Mouse (Mus musculus): ENCODE results near the gene Fut1. TPM values are rescaled to one million over a fixed set of nuclear protein-coding genes. Genes with fewer than 3 reads are reported as not detected.
A peak's percentile ranks its signal among the peaks of the same experiment; 100 is the strongest.
"Not testable (repeated sequence)": the region's sequence is repeated elsewhere in the genome, so short reads cannot be mapped to it uniquely, and the experiment has no call there.

The Fut1 gene
- polyA plus RNA-seq, 1 experiment = not detected

DNA sequence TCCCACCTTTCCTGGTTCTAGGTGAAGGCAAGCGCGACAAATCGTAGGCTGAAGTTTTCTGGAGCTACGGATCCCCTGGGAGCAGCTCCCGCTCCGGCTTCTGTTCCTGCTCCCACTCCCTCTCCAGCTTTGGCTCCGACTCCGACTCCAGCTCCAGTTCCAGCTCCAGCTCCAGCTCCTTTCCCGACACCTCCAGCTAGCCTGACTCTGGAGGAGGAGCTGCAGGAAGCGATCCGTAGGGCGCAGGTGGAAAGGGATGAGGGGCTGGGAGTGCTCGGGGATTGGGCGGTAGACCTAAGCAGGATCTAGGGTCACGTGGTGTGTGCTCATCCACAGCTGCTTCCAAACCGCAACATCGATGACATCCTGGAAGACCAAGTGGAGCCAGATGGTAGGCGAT lies 27.1 kb downstream of the Fut1 start:
- no peak overlapping the region for H3K4me3 ChIP-seq (replicated peaks; ENCODE audit: control insufficient read depth, low read depth, low read length)
- peaks cover 2% of the 10 kb centered on the region; the same call in 1 of the 2 replicates for H3K4me1 ChIP-seq (ENCODE audit: control insufficient read depth, insufficient read depth, low read length)
- no peak overlapping the region for H3K27ac ChIP-seq (ENCODE audit: control insufficient read depth, insufficient read depth, low read depth, low read length, poor library complexity)
- WGBS = 59% methylated on average over 18 of the region's 18 CpGs
- TF ChIP-seq POLR2A (IDR thresholded peaks at IDR 0.05; ENCODE audit: borderline replicate concordance, control insufficient read depth, low read depth, low read length) = no peak
- no peak for TF ChIP-seq CTCF (IDR thresholded peaks at IDR 0.05; ENCODE audit: control insufficient read depth, insufficient read depth, low read length)

DNA sequence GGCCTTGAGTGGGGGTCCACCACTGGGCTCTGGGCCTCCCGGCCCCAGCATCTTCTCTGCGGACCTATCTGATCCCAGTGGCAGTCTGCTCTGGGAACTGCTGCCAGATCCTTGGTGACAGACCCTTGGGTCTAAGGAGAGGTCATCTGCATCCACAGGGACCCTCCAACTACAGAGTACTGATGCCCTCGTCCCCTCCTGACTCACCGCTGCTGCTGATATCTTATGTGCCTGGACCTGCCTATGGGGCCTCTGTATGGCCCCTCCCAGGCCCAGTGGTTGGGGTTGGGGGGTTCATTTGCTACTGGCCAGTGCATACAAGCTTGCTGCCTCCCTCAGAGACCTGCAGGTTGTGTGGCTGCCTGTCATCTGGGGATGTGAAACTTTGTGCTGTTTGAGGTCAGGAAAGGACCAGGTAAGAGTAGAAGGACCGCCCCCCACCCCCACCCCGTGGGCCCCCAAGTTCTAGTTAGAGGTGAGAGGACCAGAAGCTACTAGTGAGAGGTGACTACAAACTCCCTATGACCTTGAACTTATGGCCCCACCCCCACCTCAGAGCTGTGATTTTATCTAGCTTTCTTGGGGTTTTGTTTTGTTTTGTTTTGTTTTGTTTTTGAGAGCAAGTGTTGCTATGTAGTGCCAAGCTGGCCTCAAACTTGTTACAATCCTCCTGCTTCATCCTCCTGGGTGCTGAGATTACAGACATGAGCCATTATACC lies 27.9 kb downstream of the Fut1 start:
- Histone ChIP-seq H3K4me1 (ENCODE audit: control insufficient read depth, insufficient read depth, low read length) (peaks cover 2% of the 10 kb centered on the region; the same call in 1 of the 2 replicates), H3K4me3 (replicated peaks; ENCODE audit: control insufficient read depth, low read depth, low read length) (no peak overlapping the region), H3K27ac (ENCODE audit: control insufficient read depth, insufficient read depth, low read depth, low read length, poor library complexity) (no peak overlapping the region)
- TF ChIP-seq POLR2A (IDR thresholded peaks at IDR 0.05; ENCODE audit: borderline replicate concordance, control insufficient read depth, low read depth, low read length) = no peak
- no peak for TF ChIP-seq CTCF (IDR thresholded peaks at IDR 0.05; ENCODE audit: control insufficient read depth, insufficient read depth, low read length)
- 75% methylated on average over 6 of the region's 6 CpGs for WGBS

DNA sequence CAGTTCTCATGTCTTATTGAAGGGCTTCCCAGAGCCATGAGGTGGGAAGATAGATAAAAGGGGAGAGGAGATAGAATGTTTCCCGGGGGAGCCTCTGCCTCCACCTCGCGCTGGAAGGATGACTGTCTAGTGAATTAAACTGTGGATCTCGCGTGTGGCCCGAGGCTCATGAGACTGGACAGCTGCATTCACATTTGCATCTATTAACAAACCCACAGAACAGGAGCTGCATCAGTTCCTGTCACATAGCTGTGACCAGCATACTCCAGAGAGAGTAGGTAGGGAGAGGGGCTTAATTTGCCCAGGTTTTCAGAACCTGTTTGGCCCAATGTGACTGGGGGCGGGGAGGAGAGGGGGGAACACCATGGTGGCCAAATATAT lies 28.5 kb downstream of the Fut1 start:
- TF ChIP-seq CTCF (IDR thresholded peaks at IDR 0.05; ENCODE audit: control insufficient read depth, insufficient read depth, low read length) (no peak), POLR2A (IDR thresholded peaks at IDR 0.05; ENCODE audit: borderline replicate concordance, control insufficient read depth, low read depth, low read length) (no peak)
- 82% methylated on average over 7 of the region's 7 CpGs for WGBS

GRCm38 (mm10) chr7:45646671-45647070 lies 29.6 kb downstream of the Fut1 start:
- Histone ChIP-seq H3K27ac (ENCODE audit: control insufficient read depth, insufficient read depth, low read depth, low read length, poor library complexity) (no peak overlapping the region), H3K4me3 (replicated peaks; ENCODE audit: control insufficient read depth, low read depth, low read length) (no peak overlapping the region), H3K4me1 (ENCODE audit: control insufficient read depth, insufficient read depth, low read length) (peaks cover under 1% of the 10 kb centered on the region; the same call in 1 of the 2 replicates)
- TF ChIP-seq CTCF (IDR thresholded peaks at IDR 0.05; ENCODE audit: control insufficient read depth, insufficient read depth, low read length) (no peak), POLR2A (IDR thresholded peaks at IDR 0.05; ENCODE audit: borderline replicate concordance, control insufficient read depth, low read depth, low read length) (no peak)
- 75% methylated on average over 4 of the region's 4 CpGs for WGBS

More for the DNA sequence above, 28.5 kb downstream of the Fut1 start:
- Histone ChIP-seq H3K4me1 (ENCODE audit: control insufficient read depth, insufficient read depth, low read length) (peaks cover 2% of the 10 kb centered on the region; the same call in 1 of the 2 replicates), H3K27ac (ENCODE audit: control insufficient read depth, insufficient read depth, low read depth, low read length, poor library complexity) (no peak overlapping the region), H3K4me3 (replicated peaks; ENCODE audit: control insufficient read depth, low read depth, low read length) (no peak overlapping the region)

- TF ChIP-seq POLR2A (IDR thresholded peaks at IDR 0.05; ENCODE audit: borderline replicate concordance, control insufficient read depth, low read depth, low read length) = no peak
- TF ChIP-seq CTCF (IDR thresholded peaks at IDR 0.05; ENCODE audit: control insufficient read depth, insufficient read depth, low read length) = no peak
- no peaks in the 10 kb centered on the region for H3K4me1 ChIP-seq (ENCODE audit: control insufficient read depth, insufficient read depth, low read length)
- 80% methylated on average over 8 of the region's 8 CpGs for WGBS
These were observed 32.3 kb downstream of the Fut1 start for GRCm38 (mm10) chr7:45649351-45649750.

DNA sequence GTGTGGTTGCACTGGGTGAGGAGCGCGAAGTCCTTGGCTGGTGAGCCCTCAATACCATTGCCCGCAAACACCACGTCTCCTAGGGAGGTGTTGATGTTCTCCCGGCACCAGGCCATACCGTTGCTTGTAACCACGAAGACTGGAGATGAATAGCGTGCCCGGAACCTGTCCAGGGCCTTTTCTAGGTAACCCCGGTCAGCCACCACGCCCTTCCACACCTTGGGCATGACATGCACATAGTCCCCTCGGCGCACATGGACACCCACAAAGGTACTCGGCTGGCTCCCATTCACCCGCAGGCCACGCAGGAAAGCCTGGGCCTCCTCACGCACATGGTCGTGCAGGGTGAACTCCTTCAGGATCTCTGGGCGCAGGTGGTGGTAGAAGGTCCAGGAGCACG lies 33.4 kb downstream of the Fut1 start:
- H3K27ac ChIP-seq (ENCODE audit: control insufficient read depth, insufficient read depth, low read depth, low read length, poor library complexity); H3K4me1 ChIP-seq (ENCODE audit: control insufficient read depth, insufficient read depth, low read length); H3K4me3 ChIP-seq (replicated peaks; ENCODE audit: control insufficient read depth, low read depth, low read length): not testable (repeated sequence)
- 93% methylated on average over 20 of the region's 20 CpGs for WGBS

More at GRCm38 (mm10) chr7:45649351-45649750, 32.3 kb downstream of the Fut1 start:
- no peak overlapping the region for H3K4me3 ChIP-seq (replicated peaks; ENCODE audit: control insufficient read depth, low read depth, low read length)
- no peak overlapping the region for H3K27ac ChIP-seq (ENCODE audit: control insufficient read depth, insufficient read depth, low read depth, low read length, poor library complexity)

GRCm38 (mm10) chr7:45654424-45655047 lies 37.4 kb downstream of the Fut1 start:
- Histone ChIP-seq H3K27ac (ENCODE audit: control insufficient read depth, insufficient read depth, low read depth, low read length, poor library complexity) (no peak overlapping the region), H3K4me1 (ENCODE audit: control insufficient read depth, insufficient read depth, low read length) (no peaks in the 10 kb centered on the region), H3K4me3 (replicated peaks; ENCODE audit: control insufficient read depth, low read depth, low read length) (no peak overlapping the region)
- TF ChIP-seq CTCF (IDR thresholded peaks at IDR 0.05; ENCODE audit: control insufficient read depth, insufficient read depth, low read length) = no peak
- TF ChIP-seq POLR2A (IDR thresholded peaks at IDR 0.05; ENCODE audit: borderline replicate concordance, control insufficient read depth, low read depth, low read length) = no peak
- WGBS = 58% methylated on average over 17 of the region's 17 CpGs

DNA sequence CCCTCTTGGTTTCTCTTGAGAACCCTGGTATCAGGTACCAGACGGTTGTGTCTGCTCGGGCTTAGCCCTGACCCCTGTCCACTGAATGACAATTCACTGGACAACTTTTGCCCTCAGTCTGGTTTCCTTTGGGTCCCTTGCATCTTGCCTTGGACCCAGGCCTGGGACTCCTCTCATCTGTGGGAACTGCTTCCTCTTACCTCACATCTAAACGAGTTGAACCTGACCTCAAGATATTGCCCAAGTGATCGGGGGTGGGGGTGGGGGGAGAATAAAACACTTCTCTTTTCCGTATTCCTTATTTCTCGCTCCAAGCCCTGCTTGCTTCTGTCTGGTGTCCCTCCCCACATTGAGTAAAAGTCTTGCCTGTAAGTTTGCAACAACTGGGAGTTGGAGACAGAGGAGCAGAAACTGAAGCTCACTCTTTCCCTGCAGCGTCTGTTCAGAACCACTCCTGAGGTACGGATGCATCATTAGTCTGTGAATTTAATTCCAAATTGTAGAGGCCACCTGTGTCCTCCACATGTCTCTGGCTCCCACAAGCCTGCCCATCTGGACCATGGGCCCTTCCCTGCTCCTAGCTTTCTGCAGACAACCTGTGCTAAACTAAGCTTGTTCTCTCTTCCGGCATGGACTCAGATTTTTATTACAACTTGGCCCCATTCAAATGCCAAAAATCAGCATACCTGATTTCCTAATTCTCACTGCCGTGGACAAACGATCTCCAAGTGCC lies 43.8 kb downstream of the Fut1 start:
- WGBS = 28% methylated on average over 11 of the region's 11 CpGs
- Histone ChIP-seq H3K4me1 (ENCODE audit: control insufficient read depth, insufficient read depth, low read length) (no peaks in the 10 kb centered on the region), H3K27ac (ENCODE audit: control insufficient read depth, insufficient read depth, low read depth, low read length, poor library complexity) (peak overlapping the region; percentile 61), H3K4me3 (replicated peaks; ENCODE audit: control insufficient read depth, low read depth, low read length) (peak overlapping the region; percentile 46)
- TF ChIP-seq CTCF (IDR thresholded peaks at IDR 0.05; ENCODE audit: control insufficient read depth, insufficient read depth, low read length) (no peak), POLR2A (IDR thresholded peaks at IDR 0.05; ENCODE audit: borderline replicate concordance, control insufficient read depth, low read depth, low read length) (no peak)

DNA sequence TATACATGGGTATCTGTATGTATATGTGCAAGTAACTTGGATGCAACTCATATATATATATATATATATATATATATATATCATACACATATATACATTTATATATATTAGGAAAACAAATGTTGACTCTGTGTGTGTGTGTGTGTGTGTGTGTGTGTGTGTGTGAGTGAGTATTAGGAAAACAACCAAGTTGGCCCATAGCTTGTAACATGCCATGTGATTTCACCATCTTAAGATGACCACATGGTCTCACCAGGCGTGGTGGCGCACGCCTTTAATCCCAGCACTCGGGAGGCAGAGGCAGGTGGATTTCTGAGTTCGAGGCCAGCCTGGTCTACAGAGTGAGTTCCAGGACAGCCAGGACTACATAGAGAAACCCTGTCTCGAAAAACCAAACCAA lies 44.6 kb downstream of the Fut1 start:
- WGBS = 56% methylated on average over 6 of the region's 6 CpGs
- not testable (repeated sequence) for H3K4me1 ChIP-seq (ENCODE audit: control insufficient read depth, insufficient read depth, low read length); H3K4me3 ChIP-seq (replicated peaks; ENCODE audit: control insufficient read depth, low read depth, low read length); H3K27ac ChIP-seq (ENCODE audit: control insufficient read depth, insufficient read depth, low read depth, low read length, poor library complexity)

Data from bone marrow, adult 2 months (tissue).